Mouse (Mus musculus) adipose tissue, adult 10 weeks (tissue): ENCODE data around the gene Ccdc177. TPM values are rescaled to one million over a fixed set of nuclear protein-coding genes. Genes with fewer than 3 reads are reported as not detected.

ENCODE experiments used
- polyA plus RNA-seq: library from polyadenylated mRNA; stranded (reverse); fragments of 350-450 nt; fragmentation: Illumina TruSeq; extraction: RNeasy Lipid Tissue Mini Kit (QIAGEN cat#74804); gene quantifications from one replicate; pipeline ENCODE4 v1.2.3, GENCODE M21; 2014; ENCODE audit warnings: low read depth, low replicate concordance

Gene Ccdc177
- polyA plus RNA-seq = not detected

DNA sequence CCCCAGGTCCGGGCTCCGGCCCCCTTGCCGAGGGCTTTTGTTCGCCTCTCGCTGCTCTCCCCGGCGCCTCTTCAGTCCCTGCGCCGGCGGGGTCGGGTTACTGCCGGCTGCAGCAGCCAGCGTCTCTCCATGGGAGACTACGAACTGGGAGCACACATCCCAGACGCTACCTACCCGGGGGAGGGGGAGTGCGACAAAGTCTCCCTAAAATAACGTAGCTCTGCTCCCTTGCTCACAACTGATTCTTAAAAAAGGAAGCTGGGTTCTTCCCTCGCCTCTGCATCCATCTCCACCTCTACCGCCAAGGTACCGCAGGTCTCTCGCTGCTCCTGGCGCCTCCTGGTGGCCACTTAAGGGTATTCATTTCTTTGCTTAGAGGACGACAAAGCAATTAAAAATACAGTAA, at the start of gene Ccdc177:
TSS of gene Ccdc177 (minus strand) at position 292 of the 406 bp plus-strand sequence.

GRCm38 (mm10) chr12:80789849-80790694, 29.6 kb upstream of the Ccdc177 start, which contains the start of gene Susd6:
Gene Susd6, plus strand, starts transcription at chr12:80790510.

Other genes with a start within 250 kb of the Ccdc177 start
- 6.1 TPM for gene Galnt16, start 242.4 kb downstream of the Ccdc177 start, polyA plus RNA-seq
- 29.2 TPM for gene Slc39a9, start 116.8 kb downstream of the Ccdc177 start, polyA plus RNA-seq
- 70.2 TPM for gene Erh, start 116.3 kb downstream of the Ccdc177 start, polyA plus RNA-seq
- 6.8 TPM for gene Plekhd1, start 68.1 kb downstream of the Ccdc177 start, polyA plus RNA-seq
- gene Susd6, start 29.8 kb upstream of the Ccdc177 start, polyA plus RNA-seq = 38.5 TPM
- 692 TPM for gene Srsf5, start 184.8 kb upstream of the Ccdc177 start, polyA plus RNA-seq
- not detected for gene Slc10a1, start 208.0 kb upstream of the Ccdc177 start, polyA plus RNA-seq